ENCODE assay signal across 8 mouse cellular contexts in the genomic region with DNA sequence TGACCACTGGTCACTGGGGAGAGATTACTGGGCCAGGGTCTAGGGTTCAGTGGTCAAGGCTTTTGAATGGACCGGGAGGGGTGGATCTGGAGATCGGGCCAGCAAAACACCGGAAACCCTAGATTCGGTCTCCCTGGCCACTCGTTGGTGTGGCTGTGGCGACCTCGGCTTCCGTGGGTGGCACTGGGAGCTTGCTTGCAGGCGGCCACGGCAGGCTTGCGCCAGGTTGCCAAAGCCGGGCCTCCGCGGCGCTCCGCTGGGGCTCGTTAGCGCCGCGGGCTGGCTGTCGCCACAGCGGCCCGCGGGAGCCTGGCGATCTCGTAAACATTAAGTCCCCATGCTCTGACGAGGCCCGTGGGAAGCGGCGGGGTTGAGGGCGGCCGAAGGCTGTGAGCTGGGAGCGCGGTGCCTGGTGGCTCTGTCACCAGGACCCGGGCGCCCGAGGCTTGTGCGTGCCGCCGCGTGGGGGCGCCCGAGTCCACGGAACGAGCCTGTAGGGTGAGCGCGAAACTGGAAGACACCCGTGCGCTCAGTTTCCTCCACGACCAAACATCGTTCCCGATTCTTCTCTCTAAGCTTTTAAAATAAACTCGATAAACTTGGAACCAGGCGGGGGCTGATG. TPM values are rescaled to one million over a fixed set of nuclear protein-coding genes. Genes with fewer than 3 reads are reported as not detected.
DNase-seq lines count a peak whose midpoint lies in the region; ATAC-seq lines count a peak whose summit lies in the region.

No protein-coding gene starts in this region.

- peak; percentile 87 for DNase-seq in R1 (ENCODE audit: low read depth, low spot score)
- peak; percentile 96 to 97 for DNase-seq in cerebellum, postnatal 14 days
- DNase-seq in frontal cortex, postnatal 14 days (ENCODE audit: low spot score in 2 of 2), result peak; percentile 49 to 83
- peak; percentile 84 to 85 for DNase-seq in layer of hippocampus, postnatal 14 days (ENCODE audit: low spot score in 2 of 2)
- DNase-seq in lung, postnatal 10 days, result peak; percentile 90
- peak; percentile 87 for DNase-seq in ovary, postnatal 36 days (ENCODE audit: low spot score)
- peak; percentile 90 for DNase-seq in thymus, postnatal 14 days

- peaks cover 12% of the 10 kb centered on the region; the same call in 1 of the 2 replicates for H3K4me1 ChIP-seq in hindbrain, embryonic 13.5 days (replicated peaks)

- H3K27ac ChIP-seq in hindbrain, embryonic 13.5 days, result no peak overlapping the region

- ATAC-seq in hindbrain, embryonic 13.5 days (ENCODE audit: low FRiP score), result peak; percentile 97

- 1% methylated on average over 54 of the region's 54 CpGs for WGBS in hindbrain, embryonic 13.5 days

- peak overlapping the region; percentile 54 for H3K4me3 ChIP-seq in hindbrain, embryonic 13.5 days

- no peaks in the 10 kb centered on the region for H3K9me3 ChIP-seq in hindbrain, embryonic 13.5 days

- H3K9ac ChIP-seq in hindbrain, embryonic 13.5 days, result peak overlapping the region; percentile 82

- peaks cover 23% of the 10 kb centered on the region for H3K27me3 ChIP-seq in hindbrain, embryonic 13.5 days

- H3K4me2 ChIP-seq in hindbrain, embryonic 13.5 days, result peak overlapping the region; percentile 76

- H3K36me3 ChIP-seq in hindbrain, embryonic 13.5 days, result no peaks in the 10 kb centered on the region

RNA-seq across cellular contexts. Expression of gene Olfr545, which starts 13.6 kb away (rescaled TPM):
- 0.14 and 0.19 TPM in 2 replicates for polyA plus RNA-seq in hindbrain, embryonic 13.5 days (2015; fragmentation: Nextera tagmentation; extraction: Ambion mirVana)
- not detected for total RNA-seq in layer of hippocampus, postnatal 14 days (2021)

RNA-seq across cellular contexts. Expression of gene Olfr547, which starts 21.6 kb away (rescaled TPM):
- polyA plus RNA-seq in hindbrain, embryonic 13.5 days (2015; fragmentation: Nextera tagmentation; extraction: Ambion mirVana), result not detected in 2 replicates
- not detected for total RNA-seq in layer of hippocampus, postnatal 14 days (2021)

RNA-seq across cellular contexts. Expression of gene Olfr544, which starts 24.8 kb away (rescaled TPM):
- 0.21 and 0.30 TPM in 2 replicates for polyA plus RNA-seq in hindbrain, embryonic 13.5 days (2015; fragmentation: Nextera tagmentation; extraction: Ambion mirVana)
- total RNA-seq in layer of hippocampus, postnatal 14 days (2021), result not detected

RNA-seq across cellular contexts. Expression of gene Olfr548-ps1, which starts 27.8 kb away (rescaled TPM):
- not detected in 2 replicates for polyA plus RNA-seq in hindbrain, embryonic 13.5 days (2015; fragmentation: Nextera tagmentation; extraction: Ambion mirVana)
- total RNA-seq in layer of hippocampus, postnatal 14 days (2021), result not detected

RNA-seq across cellular contexts. Expression of gene Olfr543, which starts 31.4 kb away (rescaled TPM):
- polyA plus RNA-seq in hindbrain, embryonic 13.5 days (2015; fragmentation: Nextera tagmentation; extraction: Ambion mirVana), result 0.60 and 0.85 TPM in 2 replicates
- total RNA-seq in layer of hippocampus, postnatal 14 days (2021), result not detected
